Mouse (Mus musculus): ENCODE data around the gene Sms.

The Sms gene

GRCm38 (mm10) chrX:157491944-157492726 lies at the start of gene Sms:
TSS of gene Sms (minus strand) at chrX:157492287.
- in situ Hi-C loops (cut with MboI; ENCODE audit: unreplicated experiment in 2 of 2), result loop anchor here (25.0 kb wide), 2 partner anchors 95 to 1770 kb away; partner anchors contain the start of gene Mbtps2 (in 1 of the 2)

GRCm38 (mm10) chrX:157506400-157506799 lies 14.3 kb upstream of the Sms start:
- in situ Hi-C loops (cut with MboI; ENCODE audit: unreplicated experiment in 2 of 2), result no loop called here

GRCm38 (mm10) chrX:157504506-157504905 lies 12.4 kb upstream of the Sms start:
- in situ Hi-C loops (cut with MboI; ENCODE audit: unreplicated experiment in 2 of 2), result no loop called here

GRCm38 (mm10) chrX:157501871-157502270 lies 9.8 kb upstream of the Sms start:
- in situ Hi-C loops (cut with MboI; ENCODE audit: unreplicated experiment in 2 of 2), result no loop called here

- in situ Hi-C loops (cut with MboI; ENCODE audit: unreplicated experiment in 2 of 2), result no loop called here
These were observed 7.9 kb upstream of the Sms start for GRCm38 (mm10) chrX:157500004-157500403.

GRCm38 (mm10) chrX:157493159-157493558 lies 1.1 kb upstream of the Sms start:
- in situ Hi-C loops (cut with MboI; ENCODE audit: unreplicated experiment in 2 of 2), result loop anchor here (25.0 kb wide), 2 partner anchors 94 to 1769 kb away; partner anchors contain the start of gene Mbtps2 (in 1 of the 2)

- in situ Hi-C loops (cut with MboI; ENCODE audit: unreplicated experiment in 2 of 2), result loop anchor here (25.0 kb wide), 2 partner anchors 96 to 1771 kb away; partner anchors contain the start of gene Mbtps2 (in 1 of the 2)
These were observed 747 bp downstream of the Sms start for GRCm38 (mm10) chrX:157491145-157491935.

- in situ Hi-C loops (cut with MboI; ENCODE audit: unreplicated experiment in 2 of 2), result loop anchor here (25.0 kb wide), 2 partner anchors 97 to 1772 kb away; partner anchors contain the start of gene Mbtps2 (in 1 of the 2)
These were observed 1.3 kb downstream of the Sms start for GRCm38 (mm10) chrX:157490769-157491144.

- in situ Hi-C loops (cut with MboI; ENCODE audit: unreplicated experiment in 2 of 2), result loop anchor here (10.0 to 25.0 kb wide), 4 partner anchors 97 to 1772 kb away; partner anchors contain the start of gene Mbtps2 (in 2 of the 2)
These were observed 2.0 kb downstream of the Sms start for GRCm38 (mm10) chrX:157489871-157490721.

- in situ Hi-C loops (cut with MboI; ENCODE audit: unreplicated experiment in 2 of 2), result loop anchor here (10.0 to 25.0 kb wide), 4 partner anchors 98 to 1773 kb away; partner anchors contain the start of gene Mbtps2 (in 2 of the 2)
These were observed 3.3 kb downstream of the Sms start for GRCm38 (mm10) chrX:157488831-157489230.

- in situ Hi-C loops (cut with MboI; ENCODE audit: unreplicated experiment in 2 of 2), result loop anchor here (10.0 to 25.0 kb wide), 4 partner anchors 101 to 1776 kb away; partner anchors contain the start of gene Mbtps2 (in 2 of the 2)
These were observed 5.3 kb downstream of the Sms start for GRCm38 (mm10) chrX:157486765-157487164.

GRCm38 (mm10) chrX:157482842-157483241 lies 9.2 kb downstream of the Sms start:
- in situ Hi-C loops (cut with MboI; ENCODE audit: unreplicated experiment in 2 of 2), result loop anchor here (10.0 to 25.0 kb wide), 4 partner anchors 104 to 1779 kb away; partner anchors contain the start of gene Mbtps2 (in 2 of the 2)

- in situ Hi-C loops (cut with MboI; ENCODE audit: unreplicated experiment in 2 of 2), result loop anchor here (10.0 to 25.0 kb wide), 4 partner anchors 105 to 1780 kb away; partner anchors contain the start of gene Mbtps2 (in 2 of the 2)
These were observed 10.2 kb downstream of the Sms start for GRCm38 (mm10) chrX:157481860-157482259.

GRCm38 (mm10) chrX:157477328-157477727 lies 14.8 kb downstream of the Sms start:
- in situ Hi-C loops (cut with MboI; ENCODE audit: unreplicated experiment in 2 of 2), result loop anchor here (25.0 kb wide), 2 partner anchors 110 to 1785 kb away; partner anchors contain the start of gene Mbtps2 (in 1 of the 2)

- in situ Hi-C loops (cut with MboI; ENCODE audit: unreplicated experiment in 2 of 2), result loop anchor here (25.0 kb wide), 2 partner anchors 111 to 1786 kb away; partner anchors contain the start of gene Mbtps2 (in 1 of the 2)
These were observed 15.8 kb downstream of the Sms start for GRCm38 (mm10) chrX:157476153-157476810.

- in situ Hi-C loops (cut with MboI; ENCODE audit: unreplicated experiment in 2 of 2), result no loop called here
These were observed 20.1 kb downstream of the Sms start for GRCm38 (mm10) chrX:157471711-157472660.

GRCm38 (mm10) chrX:157468795-157469194 lies 23.3 kb downstream of the Sms start:
- in situ Hi-C loops (cut with MboI; ENCODE audit: unreplicated experiment in 2 of 2), result loop anchor here (5.0 to 10.0 kb wide), 2 partner anchors 169 to 1456 kb away; no protein-coding TSS in a partner anchor

GRCm38 (mm10) chrX:157468055-157468454 lies 24.0 kb downstream of the Sms start:
- in situ Hi-C loops (cut with MboI; ENCODE audit: unreplicated experiment in 2 of 2), result loop anchor here (5.0 to 10.0 kb wide), 2 partner anchors 169 to 1457 kb away; no protein-coding TSS in a partner anchor
